In the genomic region with DNA sequence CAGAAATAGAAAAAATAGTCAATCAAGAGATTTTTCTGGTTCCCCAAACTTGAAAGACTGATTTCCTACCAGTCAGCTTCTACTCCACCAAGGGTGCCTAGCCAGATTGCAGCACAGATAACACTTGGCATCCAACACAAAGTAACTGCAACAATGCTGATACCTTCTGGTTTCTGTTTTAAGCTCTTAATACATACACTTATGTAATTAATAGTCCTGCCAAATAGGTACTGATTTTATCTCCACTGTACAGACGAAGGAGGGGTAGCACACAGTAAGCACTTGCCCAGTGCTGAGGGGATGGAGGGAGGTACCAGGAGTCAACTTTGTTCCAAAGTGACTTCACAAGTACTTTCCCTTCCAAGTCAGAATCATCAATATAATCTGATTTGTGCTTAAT, we compare ENCODE assay signal across 39 mouse cellular contexts. TPM values are rescaled to one million over a fixed set of nuclear protein-coding genes. Genes with fewer than 3 reads are reported as not detected.
"Had no signal": no experiment of that assay in that cellular context is flagged by ENCODE, and none has a peak within 500 bp of the region (broad histone marks: within the 10 kb centered on the region; RNA-seq: fewer than 3 reads in every experiment).

No protein-coding gene starts in this region.

- H3K4me2 ChIP-seq: heart, embryonic 11.5 days; heart, embryonic 13.5 days; heart, embryonic 15.5 days; hindbrain, embryonic 13.5 days; hindbrain, embryonic 15.5 days; kidney, embryonic 15.5 days; limb, embryonic 13.5 days; limb, embryonic 15.5 days; liver, embryonic 12.5 days had no signal

- ATAC-seq: hindbrain, postnatal 0 days; intestine, embryonic 16.5 days; liver, embryonic 12.5 days had no signal

- H3K27ac ChIP-seq: gastrocnemius, adult 2 months; heart, adult 2 months; heart, embryonic 13.5 days; heart, embryonic 15.5 days; hindbrain, embryonic 13.5 days; hindbrain, embryonic 15.5 days; hindbrain, postnatal 0 days; kidney, embryonic 15.5 days; kidney, postnatal 0 days; limb, embryonic 13.5 days; limb, embryonic 15.5 days; liver, embryonic 12.5 days had no signal

- H3K27me3 ChIP-seq: heart, embryonic 13.5 days; heart, embryonic 15.5 days; hindbrain, embryonic 13.5 days; hindbrain, embryonic 15.5 days; kidney, embryonic 15.5 days; limb, embryonic 13.5 days; limb, embryonic 15.5 days; liver, embryonic 12.5 days had no signal

- H3K9me3 ChIP-seq: heart, embryonic 13.5 days; heart, embryonic 15.5 days; hindbrain, embryonic 13.5 days; hindbrain, embryonic 15.5 days; kidney, embryonic 15.5 days; limb, embryonic 13.5 days; limb, embryonic 15.5 days; liver, embryonic 12.5 days had no signal

- H3K4me1 ChIP-seq: heart, embryonic 13.5 days; heart, embryonic 15.5 days; hindbrain, embryonic 13.5 days; hindbrain, embryonic 15.5 days; kidney, embryonic 15.5 days; limb, embryonic 13.5 days; limb, embryonic 15.5 days had no signal

- H3K9ac ChIP-seq: heart, embryonic 13.5 days; heart, embryonic 15.5 days; hindbrain, embryonic 13.5 days; hindbrain, embryonic 15.5 days; kidney, embryonic 15.5 days; limb, embryonic 13.5 days; limb, embryonic 15.5 days; liver, embryonic 12.5 days had no signal

- H3K4me3 ChIP-seq: gastrocnemius, adult 2 months; heart, adult 2 months; heart, embryonic 13.5 days; heart, embryonic 15.5 days; hindbrain, embryonic 13.5 days; hindbrain, embryonic 15.5 days; kidney, embryonic 15.5 days; limb, embryonic 13.5 days; limb, embryonic 15.5 days; liver, embryonic 12.5 days had no signal

- DNase-seq: gastrocnemius, adult 2 months; gastrocnemius, postnatal 10 days; gastrocnemius, postnatal 25 days; heart, adult 11 months; heart, adult 2 months; heart, postnatal 14 days; heart, postnatal 36 days; kidney, adult 11 months; kidney, adult 2 months; kidney, adult 9 months; kidney, postnatal 14 days; kidney, postnatal 36 days; layer of hippocampus, adult 9-11 months; layer of hippocampus, postnatal 36 days; left cerebral cortex, postnatal 4 days had no signal

RNA-seq across cellular contexts. Expression of gene Ankrd45, which starts 38.6 kb away (rescaled TPM):
- total RNA-seq: gastrocnemius, adult 2 months; gastrocnemius, postnatal 25 days; gastrocnemius, postnatal 4 days; hematopoietic stem cell, adult 5-6 weeks; liver, adult 2 months had no signal
- polyA plus RNA-seq: liver, adult 2 months; liver, embryonic 12.5 days had no signal

RNA-seq across cellular contexts. Expression of gene Tex50, which starts 55.3 kb away (rescaled TPM):
- total RNA-seq: gastrocnemius, adult 2 months; gastrocnemius, postnatal 10 days; gastrocnemius, postnatal 25 days; gastrocnemius, postnatal 4 days; heart, adult 2 months; heart, postnatal 14 days; heart, postnatal 36 days; hematopoietic stem cell, adult 5-6 weeks; hindbrain, postnatal 0 days; layer of hippocampus, adult 18-20 months; layer of hippocampus, postnatal 14 days; layer of hippocampus, postnatal 36 days; left cerebral cortex, adult 18-20 months; left cerebral cortex, postnatal 10 days; left cerebral cortex, postnatal 25 days; left cerebral cortex, postnatal 4 days; liver, adult 2 months had no signal
- polyA plus RNA-seq: heart, adult 2 months; heart, postnatal 0 days; hindbrain, embryonic 11.5 days; intestine, embryonic 16.5 days; kidney, adult 2 months; large intestine, adult 2 months; limb, embryonic 11.5 days; limb, embryonic 15.5 days; liver, adult 2 months; liver, embryonic 12.5 days had no signal
